Mouse (Mus musculus): ENCODE data around the gene Pou1f1. TPM values are rescaled to one million over a fixed set of nuclear protein-coding genes. Genes with fewer than 3 reads are reported as not detected.

The Pou1f1 gene
- not detected in 2 replicates for polyA plus RNA-seq (2012; rRNA removed)

DNA sequence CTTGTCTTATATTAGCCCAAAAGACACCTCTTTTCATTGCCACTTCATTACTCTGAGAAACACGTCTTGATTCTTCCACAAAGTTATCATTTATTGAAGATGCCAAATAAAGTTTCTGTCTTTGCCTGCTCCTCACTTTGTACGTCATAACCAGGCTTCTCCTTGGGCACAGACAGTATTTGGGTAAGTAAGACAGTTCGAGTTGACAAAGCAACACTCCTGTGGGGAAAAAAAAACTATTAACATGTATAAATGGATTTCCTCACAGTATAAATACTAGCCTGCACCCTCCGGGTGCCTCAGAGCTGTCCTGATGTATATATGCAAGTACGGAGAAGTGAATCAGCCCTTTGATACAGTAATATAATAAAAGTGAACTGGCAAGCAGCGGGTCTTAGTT, at the start of gene Pou1f1:
Gene Pou1f1 (plus strand): TSS at position 301 of the 400 bp plus-strand sequence.

DNA sequence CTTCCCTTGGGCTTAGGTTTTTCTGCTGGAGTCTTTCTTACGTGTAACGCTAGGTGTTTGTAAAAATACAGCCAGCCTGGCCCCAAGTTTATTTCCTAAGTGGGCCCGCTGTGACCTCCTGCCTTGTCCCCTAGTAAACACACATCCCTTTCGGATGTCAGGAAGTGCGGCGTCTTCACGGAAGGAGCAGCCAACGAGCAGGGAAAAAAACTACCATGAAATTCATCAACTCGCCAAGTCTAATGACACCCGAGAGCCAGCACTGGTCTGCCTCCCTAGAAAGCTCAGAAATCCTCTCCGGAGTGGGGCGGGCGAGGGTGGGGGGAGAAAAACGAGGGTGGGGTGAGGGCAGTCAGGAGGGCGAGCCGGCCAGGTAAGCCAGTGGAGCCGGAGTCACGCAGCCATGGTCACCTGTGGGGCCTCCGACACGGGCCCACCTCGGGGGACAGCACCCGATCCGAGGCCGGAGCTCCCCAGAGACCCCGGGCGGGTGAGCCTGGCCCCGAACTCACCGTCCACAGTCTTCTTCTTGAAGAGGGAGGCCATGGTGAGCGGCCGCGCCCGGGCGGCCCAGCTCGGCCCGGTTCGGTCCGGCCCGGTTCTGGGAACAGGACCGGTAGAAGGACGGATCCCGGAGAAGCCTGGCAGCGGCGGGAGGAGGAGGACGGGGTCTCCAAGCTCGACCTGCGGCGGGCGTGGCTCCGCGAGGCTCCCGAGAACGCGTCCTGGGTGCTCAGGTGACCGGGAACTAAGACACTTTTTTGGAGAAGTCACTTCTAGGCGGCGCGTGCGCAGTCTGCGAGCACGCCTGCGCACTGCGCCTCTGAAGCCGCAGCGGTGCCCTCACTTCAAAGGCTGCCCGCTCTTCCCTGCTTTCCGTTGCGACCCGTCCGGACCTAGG, 41.9 kb downstream of the Pou1f1 start, which contains the start of gene Chmp2b:
Gene Chmp2b (minus strand): TSS at position 764 of the 901 bp plus-strand sequence.

Other genes starting within 250 kb of the Pou1f1 start
- gene Chmp2b, start 42.2 kb downstream of the Pou1f1 start, polyA plus RNA-seq (2012; rRNA removed), result 26.1 and 31.0 TPM in 2 replicates

All from central nervous system, embryonic 11.5 days (tissue).